Mouse (Mus musculus) megakaryocyte, embryonic 14.5 days (primary cell): ENCODE data around the gene Myl3. TPM values are rescaled to one million over a fixed set of nuclear protein-coding genes. Genes with fewer than 3 reads are reported as not detected.

ENCODE experiments used
- H3K27me3 ChIP-seq: replicated peaks from 2 replicates; pipeline ENCODE3; 2012; ENCODE audit warnings: inconsistent platforms
- H3K36me3 ChIP-seq: replicated peaks from 2 replicates; pipeline ENCODE3; 2012; ENCODE audit warnings: low read length, inconsistent platforms, mixed read lengths
- H3K4me1 ChIP-seq: 2 replicates; pipeline ENCODE4 v1.6.1; 2012; ENCODE audit warnings: inconsistent platforms
- H3K4me3 ChIP-seq: replicated peaks from 2 replicates; pipeline ENCODE3; 2012; ENCODE audit warnings: moderate library complexity, mild to moderate bottlenecking, inconsistent platforms
- H3K9me3 ChIP-seq: 2 replicates; pipeline ENCODE4 v1.6.1; 2012; ENCODE audit warnings: inconsistent platforms
- FLI1 ChIP-seq: IDR thresholded peaks from 2 replicates; pipeline ENCODE4 v1.6.1; 2012; ENCODE audit warnings: low read length, inconsistent platforms, mixed read lengths
- GATA1 ChIP-seq: IDR thresholded peaks from 3 replicates; pipeline ENCODE4 v1.6.1; 2012; ENCODE audit warnings: mixed read lengths, low read length, inconsistent platforms, borderline replicate concordance
- polyA plus RNA-seq: library from polyadenylated mRNA; stranded (reverse); fragments of >175 nt; gene quantifications from 2 replicates; pipeline ENCODE4 v1.2.3, GENCODE M21; 2012; ENCODE audit warnings: low replicate concordance; ENCODE audit not compliant: insufficient read depth

Myl3 gene
- polyA plus RNA-seq, 1 experiment: not detected

DNA sequence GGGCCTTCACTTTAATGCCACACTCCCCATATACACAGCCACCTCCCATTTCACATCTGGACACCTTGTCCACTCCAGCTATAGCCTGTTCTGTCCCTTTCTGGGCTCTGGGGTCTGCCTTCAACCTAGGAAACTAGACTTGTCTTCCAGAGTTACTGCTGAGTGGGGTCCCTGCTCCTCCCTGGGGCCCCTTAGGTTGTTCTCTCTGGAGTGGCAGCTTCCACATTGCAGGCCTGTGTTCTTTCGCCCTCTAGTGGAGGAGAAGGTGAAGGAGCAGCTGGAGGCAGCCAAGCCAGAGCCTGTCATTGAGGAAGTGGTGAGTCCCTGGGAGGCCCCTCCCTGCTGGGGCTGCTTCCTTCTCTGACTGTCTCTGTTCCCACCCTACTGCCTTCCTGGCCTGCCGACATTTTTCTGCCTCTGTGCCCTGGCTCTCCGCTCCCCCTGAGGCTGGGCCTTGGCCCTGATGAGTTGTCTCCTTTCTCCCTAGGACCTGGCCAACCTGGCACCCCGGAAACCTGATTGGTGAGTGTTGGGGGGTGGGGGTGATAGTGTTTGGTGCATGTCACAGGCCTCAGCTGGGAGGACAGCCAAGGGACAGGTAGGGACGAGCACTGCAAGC is 31.9 kb upstream of the Myl3 start:
- no peaks in the 10 kb centered on the region for H3K27me3 ChIP-seq
- H3K9me3 ChIP-seq: no peaks in the 10 kb centered on the region
- no peak for TF ChIP-seq GATA1
- no peak for TF ChIP-seq FLI1
- peaks cover 88% of the 10 kb centered on the region for H3K36me3 ChIP-seq
- H3K4me1 ChIP-seq: peaks cover 77% of the 10 kb centered on the region
- peak overlapping the region; percentile 97 for H3K4me3 ChIP-seq

- no peak for TF ChIP-seq GATA1
- no peak for TF ChIP-seq FLI1
- H3K27me3 ChIP-seq: no peaks in the 10 kb centered on the region
- H3K36me3 ChIP-seq: peaks cover 92% of the 10 kb centered on the region
- H3K9me3 ChIP-seq: no peaks in the 10 kb centered on the region
- peak overlapping the region; percentile 72 for H3K4me3 ChIP-seq
- peaks cover 76% of the 10 kb centered on the region for H3K4me1 ChIP-seq
Observed at GRCm38 (mm10) chr9:110711532-110711931, 30.1 kb upstream of the Myl3 start.

- Histone ChIP-seq H3K9me3 (no peaks in the 10 kb centered on the region), H3K4me3 (peak overlapping the region; percentile 30), H3K4me1 (peaks cover 75% of the 10 kb centered on the region), H3K36me3 (peaks cover 92% of the 10 kb centered on the region), H3K27me3 (no peaks in the 10 kb centered on the region)
- TF ChIP-seq GATA1: no peak
- TF ChIP-seq FLI1: no peak
Observed at GRCm38 (mm10) chr9:110711996-110712395, 29.7 kb upstream of the Myl3 start.

GRCm38 (mm10) chr9:110712545-110712944 is 29.1 kb upstream of the Myl3 start:
- Histone ChIP-seq H3K9me3 (no peaks in the 10 kb centered on the region), H3K4me3 (no peak overlapping the region)

GRCm38 (mm10) chr9:110713389-110713788 is 28.3 kb upstream of the Myl3 start:
- peaks cover 87% of the 10 kb centered on the region for H3K36me3 ChIP-seq
- H3K4me3 ChIP-seq: no peak overlapping the region

More at GRCm38 (mm10) chr9:110712545-110712944, 29.1 kb upstream of the Myl3 start:
- Histone ChIP-seq H3K27me3 (no peaks in the 10 kb centered on the region), H3K36me3 (peaks cover 91% of the 10 kb centered on the region), H3K4me1 (peaks cover 70% of the 10 kb centered on the region)
- TF ChIP-seq FLI1: no peak
- TF ChIP-seq GATA1: no peak

GRCm38 (mm10) chr9:110715426-110715825 is 26.2 kb upstream of the Myl3 start:
- Histone ChIP-seq H3K4me1 (peaks cover 42% of the 10 kb centered on the region), H3K4me3 (peak overlapping the region; percentile 23), H3K36me3 (peaks cover 83% of the 10 kb centered on the region), H3K27me3 (peaks cover 2% of the 10 kb centered on the region), H3K9me3 (no peaks in the 10 kb centered on the region)
- TF ChIP-seq FLI1 (no peak), GATA1 (no peak)

More at GRCm38 (mm10) chr9:110713389-110713788, 28.3 kb upstream of the Myl3 start:
- peaks cover 62% of the 10 kb centered on the region for H3K4me1 ChIP-seq
- no peaks in the 10 kb centered on the region for H3K27me3 ChIP-seq
- H3K9me3 ChIP-seq: no peaks in the 10 kb centered on the region
- TF ChIP-seq FLI1: no peak
- no peak for TF ChIP-seq GATA1

- peaks cover 28% of the 10 kb centered on the region for H3K4me1 ChIP-seq
- H3K27me3 ChIP-seq: peaks cover 2% of the 10 kb centered on the region
- no peaks in the 10 kb centered on the region for H3K9me3 ChIP-seq
- H3K36me3 ChIP-seq: peaks cover 71% of the 10 kb centered on the region
- TF ChIP-seq GATA1 (no peak), FLI1 (no peak)
- no peak overlapping the region for H3K4me3 ChIP-seq
Observed at GRCm38 (mm10) chr9:110716775-110717174, 24.9 kb upstream of the Myl3 start.

GRCm38 (mm10) chr9:110718071-110718470 is 23.6 kb upstream of the Myl3 start:
- peaks cover 27% of the 10 kb centered on the region for H3K4me1 ChIP-seq
- no peak overlapping the region for H3K4me3 ChIP-seq
- peaks cover 2% of the 10 kb centered on the region for H3K27me3 ChIP-seq
- H3K36me3 ChIP-seq: peaks cover 58% of the 10 kb centered on the region
- H3K9me3 ChIP-seq: no peaks in the 10 kb centered on the region
- TF ChIP-seq FLI1 (no peak), GATA1 (no peak)

DNA sequence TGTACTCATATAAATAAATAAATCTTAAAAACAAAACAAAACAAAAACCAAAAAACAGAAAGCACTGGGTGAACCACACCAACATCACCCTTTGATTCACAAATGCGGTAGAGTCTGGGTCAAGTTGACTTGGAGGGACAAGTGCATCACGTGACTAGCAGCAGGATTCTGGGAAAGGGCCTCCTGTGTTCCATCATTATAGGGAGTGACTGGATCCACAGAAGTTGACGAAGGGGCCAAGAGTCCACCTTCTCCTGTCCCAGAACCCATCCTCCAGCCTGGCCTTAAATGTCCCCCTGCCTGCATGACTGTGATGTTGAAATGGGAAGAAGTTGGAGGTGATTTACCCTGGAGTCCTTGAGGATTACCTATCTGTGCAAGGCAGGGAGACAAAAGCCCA is 22.9 kb upstream of the Myl3 start:
- Histone ChIP-seq H3K4me1 (peaks cover 30% of the 10 kb centered on the region), H3K27me3 (peaks cover 4% of the 10 kb centered on the region), H3K9me3 (no peaks in the 10 kb centered on the region), H3K4me3 (no peak overlapping the region), H3K36me3 (peaks cover 52% of the 10 kb centered on the region)
- no peak for TF ChIP-seq GATA1

- Histone ChIP-seq H3K9me3 (no peaks in the 10 kb centered on the region), H3K27me3 (peaks cover 16% of the 10 kb centered on the region), H3K36me3 (peaks cover 40% of the 10 kb centered on the region), H3K4me1 (peaks cover 23% of the 10 kb centered on the region), H3K4me3 (no peak overlapping the region)
- TF ChIP-seq GATA1 (no peak), FLI1 (no peak)
Observed at GRCm38 (mm10) chr9:110719977-110720376, 21.7 kb upstream of the Myl3 start.
